Mouse (Mus musculus) midbrain, embryonic 13.5 days (tissue): Measurements from ENCODE around the gene Dctn1. TPM values are rescaled to one million over a fixed set of nuclear protein-coding genes. Genes with fewer than 3 reads are reported as not detected.
A peak's percentile ranks its signal among the peaks of the same experiment; 100 is the strongest.
"Not testable (repeated sequence)": the region's sequence is repeated elsewhere in the genome, so short reads cannot be mapped to it uniquely, and the experiment has no call there.

Source experiments
- ATAC-seq: fragments of 200-750 bp; cut with Nextera tagmentation; 2 replicates; pipeline ENCODE4 v1.8.0; 2017; ENCODE audit warnings: mild to moderate bottlenecking, moderate TSS enrichment, moderate library complexity
- H3K27ac ChIP-seq: fragments of 300-500 bp; sonication (generic); 2 replicates; pipeline ENCODE4 v1.5.1; 2015; ENCODE audit warnings: inconsistent platforms, mild to moderate bottlenecking, moderate library complexity
- H3K27me3 ChIP-seq: fragments of 300-500 bp; sonication (generic); 2 replicates; pipeline ENCODE4 v1.6.1; 2015; ENCODE audit warnings: mild to moderate bottlenecking, inconsistent platforms
- H3K36me3 ChIP-seq: fragments of 300-500 bp; sonication (generic); 2 replicates; pipeline ENCODE4 v1.6.1; 2015; ENCODE audit warnings: mild to moderate bottlenecking, inconsistent platforms
- H3K4me1 ChIP-seq: fragments of 300-500 bp; sonication (generic); replicated peaks from 2 replicates; pipeline ENCODE4 v1.6.1; 2015; ENCODE audit warnings: inconsistent platforms
- H3K4me2 ChIP-seq: fragments of 300-500 bp; sonication (generic); replicated peaks from 2 replicates; pipeline ENCODE4 v1.6.1; 2015; ENCODE audit warnings: moderate library complexity, mild to moderate bottlenecking, inconsistent platforms
- H3K4me3 ChIP-seq: fragments of 300-500 bp; sonication (generic); replicated peaks from 2 replicates; pipeline ENCODE4 v1.5.1; 2015; ENCODE audit warnings: mild to moderate bottlenecking, inconsistent platforms
- H3K9ac ChIP-seq: fragments of 300-500 bp; sonication (generic); replicated peaks from 2 replicates; pipeline ENCODE4 v1.6.1; 2015; ENCODE audit warnings: mild to moderate bottlenecking, inconsistent platforms
- H3K9me3 ChIP-seq: fragments of 300-500 bp; sonication (generic); 2 replicates; pipeline ENCODE4 v1.6.1; 2016; ENCODE audit warnings: mild to moderate bottlenecking, inconsistent platforms
- WGBS: fragments of 180-500 bp; shearing (Covaris S2); methylation state at CpG from one replicate; pipeline ENCODE4 v1.1.7; 2015; 5-methylcytosine and 5-hydroxymethylcytosine counted together
- polyA plus RNA-seq: library from polyadenylated mRNA; unstranded; fragments of >200 nt; fragmentation: Nextera tagmentation; extraction: Ambion mirVana; gene quantifications from 2 replicates; pipeline ENCODE4 v1.2.1, GENCODE M21; 2015

Dctn1 gene
- polyA plus RNA-seq, 1 experiment from 2014 or later = 140 TPM

- 1% methylated on average over 32 of the region's 32 CpGs for WGBS
- Histone ChIP-seq H3K4me1 (peaks cover 30% of the 10 kb centered on the region), H3K27me3 (peaks cover 15% of the 10 kb centered on the region), H3K4me2 (peak within 1 kb of the TSS; percentile 85), H3K9ac (peak within 1 kb of the TSS; percentile 68), H3K27ac (peak within 1 kb of the TSS; percentile 47; the same call in 1 of the 2 replicates), H3K36me3 (peaks cover 14% of the 10 kb centered on the region), H3K9me3 (no peaks in the 10 kb centered on the region), H3K4me3 (peak within 1 kb of the TSS; percentile 62)
- ATAC-seq = peak; percentile 95
Measured at GRCm38 (mm10) chr6:83156259-83156684, 9.4 kb upstream of the Dctn1 start, which contains the start of the genes Wdr54 and 1700003E16Rik. Gene Wdr54 (minus strand): TSS chr6:83156397. Gene 1700003E16Rik (plus strand): TSS chr6:83156404.

GRCm38 (mm10) chr6:83159456-83159855 is 6.3 kb upstream of the Dctn1 start:
- not testable (repeated sequence) for H3K36me3 ChIP-seq, H3K27ac ChIP-seq, H3K9ac ChIP-seq, H3K4me3 ChIP-seq, ATAC-seq, H3K4me2 ChIP-seq, H3K9me3 ChIP-seq
- H3K27me3 ChIP-seq = peaks cover 43% of the 10 kb centered on the region
- H3K4me1 ChIP-seq = peaks cover 34% of the 10 kb centered on the region
- WGBS = 11% methylated on average over 3 of the region's 3 CpGs

GRCm38 (mm10) chr6:83161442-83161841 is 4.3 kb upstream of the Dctn1 start:
- H3K9me3 ChIP-seq = no peaks in the 10 kb centered on the region
- peak overlapping the region; percentile 51; the same call in 1 of the 2 replicates for H3K9ac ChIP-seq
- 6% methylated on average over 19 of the region's 19 CpGs for WGBS

GRCm38 (mm10) chr6:83161921-83162641 is 3.6 kb upstream of the Dctn1 start:
- ATAC-seq = no peak
- H3K27ac ChIP-seq = no peak overlapping the region
- H3K4me3 ChIP-seq = peak overlapping the region; percentile 28
- H3K9me3 ChIP-seq = no peaks in the 10 kb centered on the region
- peaks cover 43% of the 10 kb centered on the region for H3K27me3 ChIP-seq
- H3K36me3 ChIP-seq = no peaks in the 10 kb centered on the region
- H3K9ac ChIP-seq = peak overlapping the region; percentile 51
- H3K4me2 ChIP-seq = peak overlapping the region; percentile 44
- peaks cover 28% of the 10 kb centered on the region for H3K4me1 ChIP-seq
- under 1% methylated on average over 49 of the region's 49 CpGs for WGBS

More at GRCm38 (mm10) chr6:83161442-83161841, 4.3 kb upstream of the Dctn1 start:
- Histone ChIP-seq H3K36me3 (no peaks in the 10 kb centered on the region), H3K27me3 (peaks cover 43% of the 10 kb centered on the region), H3K4me3 (peak overlapping the region; percentile 28), H3K4me1 (peaks cover 25% of the 10 kb centered on the region), H3K4me2 (peak overlapping the region; percentile 44), H3K27ac (no peak overlapping the region)
- ATAC-seq = no peak

GRCm38 (mm10) chr6:83162701-83163100 is 3.0 kb upstream of the Dctn1 start:
- H3K9me3 ChIP-seq = no peaks in the 10 kb centered on the region
- peak overlapping the region; percentile 28 for H3K4me3 ChIP-seq
- H3K4me1 ChIP-seq = peaks cover 34% of the 10 kb centered on the region
- no peak overlapping the region for H3K9ac ChIP-seq
- peaks cover 43% of the 10 kb centered on the region for H3K27me3 ChIP-seq
- H3K36me3 ChIP-seq = no peaks in the 10 kb centered on the region
- H3K27ac ChIP-seq = no peak overlapping the region
- no peak for ATAC-seq
- peak overlapping the region; percentile 44 for H3K4me2 ChIP-seq
- WGBS = under 1% methylated on average over 8 of the region's 8 CpGs

GRCm38 (mm10) chr6:83165026-83165606 is 604 bp upstream of the Dctn1 start:
- peak; percentile 49 for ATAC-seq
- WGBS = 1% methylated on average over 6 of the region's 6 CpGs
- Histone ChIP-seq H3K27ac (0 out of 2 replicates have a peak overlapping the region, but pooled peaks have one; percentile 89), H3K36me3 (0 out of 2 replicates have a peak, but pooled peaks cover 3% of the 10 kb centered on the region), H3K27me3 (peaks cover 39% of the 10 kb centered on the region), H3K4me2 (peak overlapping the region; percentile 79), H3K4me3 (peak overlapping the region; percentile 83), H3K9ac (peak overlapping the region; percentile 92), H3K4me1 (peaks cover 57% of the 10 kb centered on the region), H3K9me3 (no peaks in the 10 kb centered on the region)

- peak overlapping the region; percentile 89 for H3K27ac ChIP-seq
- 0% methylated on average over 12 of the region's 12 CpGs for WGBS
- H3K36me3 ChIP-seq = 0 out of 2 replicates have a peak, but pooled peaks cover 3% of the 10 kb centered on the region
- H3K4me3 ChIP-seq = peak overlapping the region; percentile 83
- H3K9me3 ChIP-seq = no peaks in the 10 kb centered on the region
- H3K9ac ChIP-seq = peak overlapping the region; percentile 92
- peaks cover 67% of the 10 kb centered on the region for H3K4me1 ChIP-seq
- no peak for ATAC-seq
- peak overlapping the region; percentile 79 for H3K4me2 ChIP-seq
- H3K27me3 ChIP-seq = peaks cover 28% of the 10 kb centered on the region
Measured at GRCm38 (mm10) chr6:83166243-83166630, 517 bp downstream of the Dctn1 start.

- no peaks in the 10 kb centered on the region for H3K9me3 ChIP-seq
- H3K4me3 ChIP-seq = no peak overlapping the region
- peaks cover 71% of the 10 kb centered on the region for H3K4me1 ChIP-seq
- 86% methylated on average over 5 of the region's 5 CpGs for WGBS
- no peak overlapping the region for H3K27ac ChIP-seq
- no peaks in the 10 kb centered on the region for H3K27me3 ChIP-seq
- ATAC-seq = no peak
- H3K36me3 ChIP-seq = 0 out of 2 replicates have a peak, but pooled peaks cover 3% of the 10 kb centered on the region
- H3K4me2 ChIP-seq = no peak overlapping the region
- no peak overlapping the region for H3K9ac ChIP-seq
Measured at GRCm38 (mm10) chr6:83169872-83170271, 4.2 kb downstream of the Dctn1 start.

GRCm38 (mm10) chr6:83171063-83171462 is 5.3 kb downstream of the Dctn1 start:
- H3K9ac ChIP-seq = peak overlapping the region; percentile 62; the same call in 1 of the 2 replicates
- H3K27ac ChIP-seq = 0 out of 2 replicates have a peak overlapping the region, but pooled peaks have one; percentile 79
- no peaks in the 10 kb centered on the region for H3K9me3 ChIP-seq
- H3K27me3 ChIP-seq = no peaks in the 10 kb centered on the region
- H3K36me3 ChIP-seq = peaks cover 7% of the 10 kb centered on the region
- ATAC-seq = no peak
- H3K4me1 ChIP-seq = peaks cover 67% of the 10 kb centered on the region
- peak overlapping the region; percentile 50 for H3K4me2 ChIP-seq
- H3K4me3 ChIP-seq = 0 out of 2 replicates have a peak overlapping the region, but pooled peaks have one; percentile 0
- whole genome bisulfite sequencing = 79% methylated on average over 5 of the region's 5 CpGs

GRCm38 (mm10) chr6:83172240-83172920 is 6.7 kb downstream of the Dctn1 start:
- H3K4me1 ChIP-seq = peaks cover 56% of the 10 kb centered on the region
- ATAC-seq = peak; percentile 76
- peak overlapping the region; percentile 62 for H3K9ac ChIP-seq
- H3K4me2 ChIP-seq = peak overlapping the region; percentile 50
- H3K27ac ChIP-seq = peak overlapping the region; percentile 79
- peak overlapping the region; percentile 37 for H3K4me3 ChIP-seq
- H3K36me3 ChIP-seq = peaks cover 9% of the 10 kb centered on the region
- 61% methylated on average over 9 of the region's 9 CpGs for WGBS
- H3K9me3 ChIP-seq = no peaks in the 10 kb centered on the region
- H3K27me3 ChIP-seq = no peaks in the 10 kb centered on the region

GRCm38 (mm10) chr6:83175996-83176395 is 10.3 kb downstream of the Dctn1 start:
- ATAC-seq = no peak
- H3K4me1 ChIP-seq = peaks cover 45% of the 10 kb centered on the region
- no peaks in the 10 kb centered on the region for H3K9me3 ChIP-seq
- H3K4me3 ChIP-seq = no peak overlapping the region
- no peak overlapping the region for H3K4me2 ChIP-seq
- WGBS = 91% methylated on average over 8 of the region's 8 CpGs
- no peaks in the 10 kb centered on the region for H3K27me3 ChIP-seq
- H3K36me3 ChIP-seq = peaks cover 6% of the 10 kb centered on the region
- no peak overlapping the region for H3K27ac ChIP-seq
- no peak overlapping the region for H3K9ac ChIP-seq
